Mouse (Mus musculus): ENCODE measurements around the gene Entr1.
"Not testable (repeated sequence)": the region's sequence is repeated elsewhere in the genome, so short reads cannot be mapped to it uniquely, and the experiment has no call there.

Gene Entr1

GRCm38 (mm10) chr2:26387713-26388112 is 1.4 kb downstream of the Entr1 start:
- DNase-seq (ENCODE audit: low spot score): no peak

- not testable (repeated sequence) for DNase-seq (ENCODE audit: low spot score)
Measured at GRCm38 (mm10) chr2:26380871-26381270, 8.2 kb downstream of the Entr1 start.

- peak; percentile 82 for DNase-seq (ENCODE audit: low spot score)
Measured at GRCm38 (mm10) chr2:26380131-26380771, 8.9 kb downstream of the Entr1 start, which contains the start of gene Snapc4. Gene Snapc4 (minus strand): TSS chr2:26380653.

DNA sequence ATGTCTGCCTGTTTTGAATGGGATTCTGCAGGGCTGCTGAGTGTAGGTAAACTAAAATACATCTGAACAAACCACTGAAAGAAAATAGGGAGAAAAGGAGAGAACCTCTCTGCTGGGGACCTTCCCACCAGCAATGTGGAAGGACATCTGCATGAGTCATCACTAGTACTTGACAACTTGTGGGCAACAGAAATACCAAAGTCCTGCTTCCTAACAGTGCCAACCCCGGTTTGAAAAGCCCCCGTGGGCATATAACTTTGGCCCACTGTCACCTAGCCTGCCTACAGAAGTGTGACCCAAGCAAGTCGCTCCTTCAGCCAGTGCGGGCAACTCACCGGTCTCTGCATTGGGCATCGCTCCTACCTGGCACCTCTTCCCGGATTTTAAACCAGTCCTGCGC is 16.7 kb downstream of the Entr1 start:
- DNase-seq (ENCODE audit: low spot score): no peak

GRCm38 (mm10) chr2:26368572-26368971 is 20.5 kb downstream of the Entr1 start:
- DNase-seq (ENCODE audit: low spot score): no peak

DNA sequence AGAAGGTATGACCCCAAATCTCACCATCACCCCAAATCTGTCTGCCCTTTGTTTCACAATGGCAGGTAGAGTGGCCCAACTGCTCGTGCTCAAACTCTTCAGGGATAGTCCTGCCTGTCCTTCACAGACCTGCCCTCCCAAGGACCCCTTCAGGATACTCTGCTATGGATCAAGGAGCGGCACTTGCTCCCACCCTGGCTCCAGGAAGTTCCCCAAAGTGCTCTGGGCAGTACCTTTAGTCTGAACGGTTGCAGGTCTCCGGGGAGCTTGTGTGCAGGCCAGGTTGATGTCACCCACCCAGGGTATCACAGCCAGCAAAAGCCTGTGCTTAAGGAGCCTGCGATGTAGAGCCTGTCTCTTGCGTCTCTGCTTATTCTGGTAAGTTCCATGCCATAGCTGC is 21.2 kb downstream of the Entr1 start:
- no peak for DNase-seq (ENCODE audit: low spot score)

DNA sequence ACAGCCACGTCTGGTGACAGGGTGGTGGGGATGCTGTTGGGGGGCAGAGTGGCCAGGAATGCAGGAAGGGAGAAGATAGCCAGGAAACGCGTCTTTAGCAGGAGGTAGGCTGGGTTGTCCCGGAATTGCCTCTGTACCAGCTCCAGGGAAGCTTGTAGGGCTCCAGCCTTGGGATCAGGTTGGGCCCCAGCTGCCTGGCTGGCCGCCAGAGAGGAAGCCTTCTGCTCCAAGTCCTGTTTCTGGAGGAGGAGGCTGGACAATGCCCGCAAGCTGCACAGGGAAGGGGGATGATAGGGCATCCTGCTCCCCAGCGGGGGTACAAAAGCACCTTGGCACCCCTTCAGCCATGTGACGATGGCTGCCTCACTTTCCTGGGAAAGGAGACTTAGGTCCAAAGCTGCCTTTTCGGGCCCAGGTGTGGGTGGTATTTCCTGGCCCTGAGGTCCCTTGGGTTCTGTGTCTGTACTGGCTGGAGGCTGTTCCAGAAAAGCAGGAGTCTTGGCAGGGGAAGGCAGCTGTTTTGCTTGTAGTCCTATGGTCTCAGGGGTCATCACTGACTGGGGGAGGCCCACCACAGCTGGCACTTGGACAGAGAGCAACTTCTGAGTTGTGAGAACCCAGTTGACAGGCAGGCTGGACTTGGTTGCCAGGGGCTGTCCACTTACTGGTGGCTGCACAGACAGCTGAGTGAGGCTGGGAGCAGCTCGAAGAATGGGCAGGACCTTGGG is 24.2 kb downstream of the Entr1 start:
- peak; percentile 81 for DNase-seq (ENCODE audit: low spot score)

DNA sequence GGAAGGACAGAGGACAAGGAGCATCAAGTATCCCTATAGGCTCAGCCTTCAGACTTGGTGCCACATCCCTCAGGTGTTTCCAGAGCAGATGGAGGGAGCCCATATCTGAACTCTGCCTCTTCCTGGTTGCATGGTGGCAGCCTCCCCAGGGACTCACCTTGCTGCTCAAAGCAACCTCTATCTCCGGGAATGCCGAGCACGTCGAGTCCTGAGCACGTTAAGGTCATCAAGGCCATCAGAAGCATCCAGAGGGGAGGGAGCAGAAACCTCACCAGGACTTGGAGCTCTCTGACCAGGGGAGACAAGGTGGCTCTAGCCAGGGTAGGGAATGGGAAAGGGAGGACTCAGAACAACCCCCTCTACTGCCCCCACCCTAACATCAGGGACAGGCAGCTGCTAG is 25.6 kb downstream of the Entr1 start:
- no peak for DNase-seq (ENCODE audit: low spot score)

DNA sequence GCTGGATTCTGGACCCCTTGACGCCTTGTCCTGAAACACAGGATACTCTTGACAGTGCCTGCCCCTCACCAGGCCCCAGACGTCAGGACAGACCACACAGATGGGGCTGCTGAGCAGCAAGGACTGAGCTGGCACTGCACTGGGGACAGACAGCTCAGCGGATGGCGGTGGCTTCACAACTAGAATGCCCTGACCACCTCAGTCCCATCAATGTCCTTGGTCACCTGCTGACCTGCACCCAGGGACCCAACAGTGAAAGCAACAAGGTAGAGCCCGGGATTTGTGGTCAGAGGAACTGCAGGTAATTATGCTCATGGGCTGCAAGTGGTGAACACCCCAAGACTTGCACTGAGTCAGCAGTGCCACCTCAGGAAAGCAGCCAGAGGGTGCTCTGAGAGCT is 26.1 kb downstream of the Entr1 start:
- DNase-seq (ENCODE audit: low spot score): no peak

DNA sequence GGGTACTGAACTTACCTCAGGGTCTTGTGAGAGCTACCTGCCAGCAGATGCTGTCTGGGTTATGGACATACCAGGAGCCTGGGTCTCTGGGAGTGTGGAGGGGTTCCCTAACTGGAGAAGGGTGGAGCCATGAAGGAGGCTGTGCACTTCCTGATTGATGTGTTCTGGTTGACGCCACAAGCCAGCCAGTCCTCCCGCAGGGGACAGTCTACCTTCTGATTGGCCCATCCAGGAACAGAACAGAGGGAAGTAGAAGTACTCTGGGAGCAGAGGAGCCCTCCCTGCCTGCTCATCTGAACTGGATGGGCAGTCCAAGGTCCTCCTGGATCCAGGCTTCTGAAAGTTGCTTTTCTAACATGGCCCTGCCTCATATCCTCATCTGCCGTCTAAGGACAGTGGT is 28.3 kb downstream of the Entr1 start, which contains the start of gene Card9:
Card9 (minus strand) TSS at position 147 of the 400 bp plus-strand sequence.
- no peak for DNase-seq (ENCODE audit: low spot score)

- no peak for DNase-seq (ENCODE audit: low spot score)
Measured at GRCm38 (mm10) chr2:26359983-26360382, 29.1 kb downstream of the Entr1 start.

GRCm38 (mm10) chr2:26358667-26359320 is 30.3 kb downstream of the Entr1 start:
- DNase-seq (ENCODE audit: low spot score): no peak

DNA sequence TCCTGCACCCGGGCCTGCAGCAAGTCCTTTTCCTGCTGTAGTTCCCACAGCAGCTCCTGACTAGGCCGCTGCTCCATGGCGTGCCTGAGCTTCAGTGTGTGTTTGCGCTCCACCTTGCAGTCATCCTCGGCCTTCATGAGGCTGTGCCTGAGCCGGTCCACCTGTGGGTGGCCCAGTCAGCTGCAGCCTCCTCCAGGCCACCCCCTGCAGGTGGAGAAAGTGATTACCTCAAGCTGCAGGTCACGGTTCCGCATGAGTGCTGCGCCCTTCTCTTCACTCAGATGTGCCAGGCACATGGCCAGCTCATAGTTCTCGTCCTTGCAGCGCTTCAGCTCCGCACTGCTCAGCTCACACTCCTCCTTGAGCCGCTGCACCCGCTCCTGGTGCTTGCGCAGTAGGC is 31.6 kb downstream of the Entr1 start:
- DNase-seq (ENCODE audit: low spot score): peak; percentile 41

DNA sequence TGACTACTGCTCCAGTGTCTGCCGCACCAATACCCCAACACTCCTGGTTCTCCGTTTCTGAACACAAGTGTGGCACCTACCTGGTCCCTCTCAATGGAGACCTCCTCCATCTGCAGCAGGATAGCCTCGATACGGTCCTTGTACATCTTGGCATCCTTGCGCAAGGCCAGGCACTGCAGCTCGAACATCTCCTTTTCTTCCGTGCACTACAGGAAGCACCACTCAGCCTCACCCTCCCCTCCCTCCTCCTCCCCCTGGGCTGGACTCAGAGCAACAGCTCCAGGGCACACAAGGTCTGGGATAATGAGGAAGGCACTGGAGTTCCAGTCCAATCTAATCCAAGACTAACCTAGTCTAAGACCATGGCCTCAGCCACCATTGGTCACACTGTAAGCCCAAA is 32.4 kb downstream of the Entr1 start:
- DNase-seq (ENCODE audit: low spot score): no peak

DNA sequence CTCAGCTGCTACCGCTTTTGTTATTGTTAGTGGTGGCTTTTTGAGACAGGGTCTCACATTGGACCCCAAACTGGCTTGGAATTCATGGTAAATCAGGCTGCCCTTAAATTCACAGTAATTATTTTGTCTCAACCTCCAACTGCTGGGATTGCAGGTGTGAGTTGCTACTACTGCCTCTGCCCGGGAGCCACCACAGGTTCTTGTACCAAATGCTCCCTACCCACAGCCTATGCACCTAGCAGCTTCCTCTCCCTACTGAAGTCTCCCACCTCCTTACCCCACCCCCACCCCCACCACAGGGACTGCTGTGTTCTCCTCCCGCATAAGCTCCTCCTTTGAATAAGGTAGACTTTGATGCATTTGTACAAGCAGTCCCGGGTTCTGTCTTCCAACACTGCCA is 32.9 kb downstream of the Entr1 start:
- no peak for DNase-seq (ENCODE audit: low spot score)

GRCm38 (mm10) chr2:26354401-26354800 is 34.7 kb downstream of the Entr1 start:
- DNase-seq (ENCODE audit: low spot score): no peak

- no peak for DNase-seq (ENCODE audit: low spot score)
Measured at GRCm38 (mm10) chr2:26353066-26353980, 35.8 kb downstream of the Entr1 start.

GRCm38 (mm10) chr2:26352291-26352910 is 36.7 kb downstream of the Entr1 start:
- DNase-seq (ENCODE audit: low spot score): peak; percentile 44

- DNase-seq (ENCODE audit: low spot score): peak; percentile 92
Measured at GRCm38 (mm10) chr2:26351358-26352290, 37.5 kb downstream of the Entr1 start, which contains the start of gene Dnlz. Gene Dnlz (minus strand): TSS chr2:26352110.

DNA sequence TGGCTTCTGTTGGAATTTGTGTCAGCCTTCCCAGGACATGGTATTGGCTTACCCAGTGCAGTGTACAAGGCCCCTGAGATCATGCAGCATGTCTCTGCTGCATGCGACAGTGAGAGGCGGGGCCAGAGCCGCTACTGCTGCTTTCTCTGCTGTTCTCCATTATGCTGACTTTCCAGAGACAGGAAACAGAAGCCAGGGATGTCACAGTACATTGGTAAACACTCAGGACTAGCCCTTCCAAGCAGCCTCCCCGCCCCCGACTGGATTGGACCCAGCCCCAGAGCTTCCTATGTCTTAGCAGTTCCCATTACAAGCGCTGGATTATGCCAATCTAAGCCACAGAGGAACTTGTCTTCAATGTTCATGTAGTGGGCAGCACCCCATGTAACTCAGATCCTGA is 40.9 kb downstream of the Entr1 start:
- DNase-seq (ENCODE audit: low spot score): no peak
